Mouse (Mus musculus): Measurements from ENCODE around the gene Zfp1. TPM values are rescaled to one million over a fixed set of nuclear protein-coding genes. Genes with fewer than 3 reads are reported as not detected.

The Zfp1 gene
- polyA plus RNA-seq, 2 experiments = 3.9 to 4.0 TPM

DNA sequence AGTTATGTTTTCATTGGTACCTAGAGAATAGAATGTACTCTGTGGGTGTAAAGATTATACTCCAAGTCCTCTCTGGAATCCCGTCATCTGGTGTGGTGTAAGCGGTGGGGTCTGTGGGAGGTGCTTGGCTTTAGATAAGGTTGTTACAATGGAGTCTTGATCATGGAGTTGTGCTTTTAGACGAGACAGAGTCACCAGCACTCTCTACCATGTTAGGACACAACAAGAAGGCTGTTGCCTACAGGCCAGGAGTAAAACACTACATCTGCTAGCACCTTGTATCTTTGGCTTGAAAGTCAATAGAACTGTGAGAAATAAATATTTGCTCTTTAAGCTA lies 46.7 kb upstream of the Zfp1 start:
- Histone ChIP-seq H3K36me3 (replicated peaks; ENCODE audit: control insufficient read depth, insufficient read depth, low read depth) (no peaks in the 10 kb centered on the region), H3K27me3 (ENCODE audit: control insufficient read depth, insufficient read depth, low read length) (no peaks in the 10 kb centered on the region), H3K4me3 (ENCODE audit: insufficient read depth in 1 of 2, low read depth in 2 of 2, low read length in 2 of 2) (peak overlapping the region in 1 of 2 experiments; percentile 22; a peak in 1 of 4 replicates), H3K4me2 (ENCODE audit: low read depth) (peak overlapping the region; percentile 59), H3K9me3 (ENCODE audit: control insufficient read depth, low read length) (no peaks in the 10 kb centered on the region), H3K27ac (no peak overlapping the region), H3K4me1 (replicated peaks; ENCODE audit: control insufficient read depth in 2 of 2, insufficient read depth in 2 of 2, low read length in 1 of 2) (peaks cover 17 to 53% of the 10 kb centered on the region in 2 experiments), H3K9ac (replicated peaks) (peak overlapping the region; percentile 23; the same call in 1 of the 2 replicates)
- DNase-seq (ENCODE audit: low read depth in 3 of 3, low spot score in 3 of 3) = no peak
- 7% methylated on average over 3 of the region's 3 CpGs for whole genome bisulfite sequencing (ENCODE audit: insufficient replicate concordance)
- ATAC-seq (ENCODE audit: insufficient read depth) = peak; percentile 40; the same call in 1 of the 2 replicates
- TF ChIP-seq EP300 (IDR thresholded peaks at IDR 0.05; ENCODE audit: low read depth) (no peak), CTCF (IDR thresholded peaks at IDR 0.05; ENCODE audit: low read depth) (no peak)

DNA sequence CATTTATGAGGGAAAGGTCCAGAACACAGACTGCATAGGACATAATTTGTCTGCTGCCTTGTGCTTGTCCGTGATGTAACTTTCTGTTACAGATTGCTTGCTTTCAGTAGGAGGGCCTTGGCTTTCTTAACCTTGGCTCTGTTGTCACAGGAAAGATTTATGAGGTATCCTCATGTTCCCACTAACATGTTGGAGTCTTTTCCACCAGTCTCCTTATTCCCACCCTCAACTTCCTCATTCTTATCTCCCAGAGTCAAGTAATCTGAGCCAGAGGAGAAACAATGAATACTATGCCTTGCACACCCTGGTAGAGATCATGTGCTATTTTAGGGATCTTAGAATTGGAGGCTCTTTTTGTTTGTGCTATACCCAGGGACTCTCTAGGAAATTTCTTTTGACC lies 45.9 kb upstream of the Zfp1 start:
- no peak for DNase-seq (ENCODE audit: low read depth in 3 of 3, low spot score in 3 of 3)
- 56% methylated on average over 1 of the region's 1 CpGs for WGBS (ENCODE audit: insufficient replicate concordance)
- Histone ChIP-seq H3K27ac (no peak overlapping the region), H3K4me1 (replicated peaks; ENCODE audit: control insufficient read depth in 2 of 2, insufficient read depth in 2 of 2, low read length in 1 of 2) (peaks cover 17 to 51% of the 10 kb centered on the region in 2 experiments), H3K36me3 (replicated peaks; ENCODE audit: control insufficient read depth, insufficient read depth, low read depth) (no peaks in the 10 kb centered on the region), H3K9me3 (ENCODE audit: control insufficient read depth, low read length) (no peaks in the 10 kb centered on the region), H3K4me3 (ENCODE audit: insufficient read depth in 1 of 2, low read depth in 2 of 2, low read length in 2 of 2) (no peak overlapping the region), H3K9ac (replicated peaks) (no peak overlapping the region), H3K27me3 (ENCODE audit: control insufficient read depth, insufficient read depth, low read length) (no peaks in the 10 kb centered on the region), H3K4me2 (ENCODE audit: low read depth) (no peak overlapping the region)
- no peak for ATAC-seq (ENCODE audit: insufficient read depth)
- TF ChIP-seq CTCF (IDR thresholded peaks at IDR 0.05; ENCODE audit: low read depth) = no peak
- no peak for TF ChIP-seq EP300 (IDR thresholded peaks at IDR 0.05; ENCODE audit: low read depth)

DNA sequence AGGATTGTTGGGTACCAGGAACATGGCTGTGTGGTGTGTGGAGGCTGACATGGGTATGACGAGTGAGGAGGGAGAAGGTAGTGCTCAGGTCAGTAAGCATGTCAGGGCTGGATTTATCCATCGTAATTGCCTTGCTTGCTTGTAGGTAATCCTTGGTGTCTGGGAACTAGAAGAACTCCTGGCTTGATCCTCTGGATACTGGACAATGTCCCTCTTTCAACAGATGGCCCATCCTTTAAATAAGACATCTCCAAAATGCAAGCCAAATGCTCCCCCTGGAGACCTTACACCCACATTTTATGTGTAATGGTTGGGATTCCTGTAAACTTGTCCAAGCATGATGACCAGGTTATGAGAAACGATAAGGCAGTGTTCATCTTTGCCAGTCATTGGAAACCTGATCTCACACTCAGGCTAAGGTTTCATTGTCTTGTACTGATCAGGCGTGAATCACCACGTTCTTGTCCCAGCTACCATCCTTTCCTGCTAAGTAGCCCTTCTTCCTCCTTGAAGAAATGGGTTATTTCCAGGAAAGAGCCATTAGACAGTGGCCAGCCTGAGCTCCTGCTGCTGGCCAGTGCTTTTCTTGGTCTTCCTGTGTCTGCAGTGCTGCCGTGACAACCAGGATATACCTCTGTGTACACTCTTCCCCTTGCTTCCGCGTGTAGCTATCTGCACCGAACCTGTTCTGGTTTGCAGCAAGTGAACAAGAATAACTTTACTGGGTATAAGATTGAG lies 43.3 kb upstream of the Zfp1 start:
- ATAC-seq (ENCODE audit: insufficient read depth) (no peak), DNase-seq (ENCODE audit: low read depth in 3 of 3, low spot score in 3 of 3) (no peak)
- peaks cover 17 to 34% of the 10 kb centered on the region in 2 experiments for H3K4me1 ChIP-seq (replicated peaks; ENCODE audit: control insufficient read depth in 2 of 2, insufficient read depth in 2 of 2, low read length in 1 of 2)
- H3K9me3 ChIP-seq (ENCODE audit: control insufficient read depth, low read length) = no peaks in the 10 kb centered on the region
- no peak overlapping the region for H3K27ac ChIP-seq
- no peaks in the 10 kb centered on the region for H3K27me3 ChIP-seq (ENCODE audit: control insufficient read depth, insufficient read depth, low read length)
- no peak overlapping the region for H3K9ac ChIP-seq (replicated peaks)
- no peak overlapping the region for H3K4me3 ChIP-seq (ENCODE audit: insufficient read depth in 1 of 2, low read depth in 2 of 2, low read length in 2 of 2)
- no peak for TF ChIP-seq EP300 (IDR thresholded peaks at IDR 0.05; ENCODE audit: low read depth)
- TF ChIP-seq CTCF (IDR thresholded peaks at IDR 0.05; ENCODE audit: low read depth) = no peak
- WGBS (ENCODE audit: insufficient replicate concordance) = 45% methylated on average over 9 of the region's 9 CpGs
- no peaks in the 10 kb centered on the region for H3K36me3 ChIP-seq (replicated peaks; ENCODE audit: control insufficient read depth, insufficient read depth, low read depth)
- no peak overlapping the region for H3K4me2 ChIP-seq (ENCODE audit: low read depth)

DNA sequence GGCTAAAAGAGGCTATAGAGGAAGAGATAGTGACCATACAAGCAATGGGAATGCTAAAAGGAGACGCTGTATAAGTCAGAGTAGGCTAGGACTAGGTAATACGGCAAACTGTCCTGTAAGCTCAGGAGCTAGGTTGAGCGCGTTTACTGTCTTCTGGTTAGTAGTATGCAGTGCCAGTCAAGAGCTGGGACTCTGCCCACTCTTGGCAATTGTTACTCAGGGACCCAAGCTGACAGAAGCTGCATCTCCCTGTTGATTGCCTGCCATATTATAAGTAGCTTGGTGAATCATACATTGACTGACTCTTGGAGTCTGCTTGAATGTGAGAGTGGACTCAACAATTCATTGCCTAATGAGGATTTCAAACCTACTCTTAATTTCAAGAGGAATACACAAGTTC lies 41.2 kb upstream of the Zfp1 start:
- Histone ChIP-seq H3K36me3 (replicated peaks; ENCODE audit: control insufficient read depth, insufficient read depth, low read depth) (no peaks in the 10 kb centered on the region), H3K4me2 (ENCODE audit: low read depth) (no peak overlapping the region), H3K9me3 (ENCODE audit: control insufficient read depth, low read length) (no peaks in the 10 kb centered on the region), H3K4me3 (ENCODE audit: insufficient read depth in 1 of 2, low read depth in 2 of 2, low read length in 2 of 2) (no peak overlapping the region), H3K9ac (replicated peaks) (no peak overlapping the region), H3K27ac (no peak overlapping the region), H3K4me1 (replicated peaks; ENCODE audit: control insufficient read depth in 2 of 2, insufficient read depth in 2 of 2, low read length in 1 of 2) (peaks cover 3 to 15% of the 10 kb centered on the region in 2 experiments), H3K27me3 (ENCODE audit: control insufficient read depth, insufficient read depth, low read length) (no peaks in the 10 kb centered on the region)
- WGBS (ENCODE audit: insufficient replicate concordance) = 93% methylated on average over 4 of the region's 4 CpGs
- TF ChIP-seq CTCF (IDR thresholded peaks at IDR 0.05; ENCODE audit: low read depth) (no peak), EP300 (IDR thresholded peaks at IDR 0.05; ENCODE audit: low read depth) (no peak)
- ATAC-seq (ENCODE audit: insufficient read depth) (no peak), DNase-seq (ENCODE audit: low read depth in 3 of 3, low spot score in 3 of 3) (no peak)

DNA sequence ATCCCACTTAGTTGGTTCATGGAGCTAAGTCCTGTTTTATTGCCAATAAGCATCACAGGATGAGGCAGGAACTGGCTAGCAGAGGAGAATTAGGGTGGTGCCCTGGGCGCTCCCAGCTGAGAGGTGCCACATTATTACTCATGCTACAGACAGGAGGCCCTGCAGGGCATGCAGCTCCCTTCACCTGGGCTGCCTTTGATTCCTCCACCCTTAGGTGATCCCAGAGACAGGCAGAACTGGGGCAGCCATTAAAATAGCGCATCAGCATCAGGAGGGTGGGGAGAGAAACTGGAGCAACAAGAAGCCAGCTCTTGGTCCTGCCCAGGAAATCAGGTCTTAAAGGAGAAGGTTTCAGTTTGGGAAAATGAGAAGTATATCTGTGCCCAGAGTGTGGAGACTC lies 38.2 kb upstream of the Zfp1 start:
- TF ChIP-seq CTCF (IDR thresholded peaks at IDR 0.05; ENCODE audit: low read depth) (no peak), EP300 (IDR thresholded peaks at IDR 0.05; ENCODE audit: low read depth) (no peak)
- Histone ChIP-seq H3K9me3 (ENCODE audit: control insufficient read depth, low read length) (no peaks in the 10 kb centered on the region), H3K27ac (no peak overlapping the region), H3K9ac (replicated peaks) (no peak overlapping the region), H3K27me3 (ENCODE audit: control insufficient read depth, insufficient read depth, low read length) (no peaks in the 10 kb centered on the region), H3K4me2 (ENCODE audit: low read depth) (no peak overlapping the region), H3K36me3 (replicated peaks; ENCODE audit: control insufficient read depth, insufficient read depth, low read depth) (no peaks in the 10 kb centered on the region), H3K4me1 (replicated peaks; ENCODE audit: control insufficient read depth in 2 of 2, insufficient read depth in 2 of 2, low read length in 1 of 2) (peaks cover 0 to 2% of the 10 kb centered on the region in 2 experiments; a peak in 2 of 4 replicates), H3K4me3 (ENCODE audit: insufficient read depth in 1 of 2, low read depth in 2 of 2, low read length in 2 of 2) (no peak overlapping the region)
- no peak for ATAC-seq (ENCODE audit: insufficient read depth)
- DNase-seq (ENCODE audit: low read depth in 3 of 3, low spot score in 3 of 3) = no peak
- WGBS (ENCODE audit: insufficient replicate concordance) = 82% methylated on average over 2 of the region's 2 CpGs
